Mouse (Mus musculus) hindbrain, embryonic 14.5 days (tissue): Measurements from ENCODE around the gene Gm49380. TPM values are rescaled to one million over a fixed set of nuclear protein-coding genes. Genes with fewer than 3 reads are reported as not detected.
A peak's percentile ranks its signal among the peaks of the same experiment; 100 is the strongest.

Experiments used
- ATAC-seq: fragments of 200-750 bp; cut with Nextera tagmentation; 2 replicates; pipeline ENCODE4 v1.8.0; 2017; ENCODE audit warnings: moderate number of reproducible peaks, mild to moderate bottlenecking, moderate TSS enrichment, moderate library complexity; ENCODE audit not compliant: low FRiP score
- DNase-seq: peaks from one replicate; pipeline ENCODE4 v3.0.0-alpha.2; 2015; ENCODE audit warnings: low spot score
- H3K27ac ChIP-seq: fragments of 300-500 bp; sonication (generic); 2 replicates; pipeline ENCODE4 v1.5.1; 2014; ENCODE audit warnings: mild to moderate bottlenecking, moderate library complexity
- H3K27me3 ChIP-seq: fragments of 300-500 bp; sonication (generic); 2 replicates; pipeline ENCODE4 v1.6.1; 2014; ENCODE audit warnings: mild to moderate bottlenecking, low read length, mixed read lengths; ENCODE audit not compliant: control insufficient read depth, insufficient read depth
- H3K36me3 ChIP-seq: fragments of 300-500 bp; sonication (generic); replicated peaks from 2 replicates; pipeline ENCODE4 v1.6.1; 2014; ENCODE audit not compliant: control insufficient read depth, insufficient read depth
- H3K4me1 ChIP-seq: fragments of 300-500 bp; sonication (generic); replicated peaks from 2 replicates; pipeline ENCODE4 v1.6.1; 2014; ENCODE audit warnings: antibody characterized with exemption, low read length, mixed read lengths; ENCODE audit not compliant: control insufficient read depth, insufficient read depth
- H3K4me2 ChIP-seq: fragments of 300-500 bp; sonication (generic); replicated peaks from 2 replicates; pipeline ENCODE4 v1.6.1; 2014; ENCODE audit warnings: mild to moderate bottlenecking, moderate library complexity
- H3K4me3 ChIP-seq: fragments of 300-500 bp; sonication (generic); replicated peaks from 2 replicates; pipeline ENCODE4 v1.5.1; 2014; ENCODE audit warnings: mild to moderate bottlenecking, low read length
- H3K9ac ChIP-seq: fragments of 300-500 bp; sonication (generic); 2 replicates; pipeline ENCODE4 v1.6.1; 2014
- H3K9me3 ChIP-seq: fragments of 300-500 bp; sonication (generic); 2 replicates; pipeline ENCODE4 v1.6.1; 2016; ENCODE audit warnings: low read length; ENCODE audit not compliant: control insufficient read depth
- WGBS: fragments of 180-500 bp; shearing (Covaris S2); extraction: QIAGEN DNeasy Blood & Tissue Kit; methylation state at CpG from one replicate; pipeline ENCODE4 v1.1.7; 2014; 5-methylcytosine and 5-hydroxymethylcytosine counted together
- polyA plus RNA-seq: library from polyadenylated mRNA; unstranded; fragments of >200 nt; fragmentation: Nextera tagmentation; extraction: Ambion mirVana; gene quantifications from 2 replicates; pipeline ENCODE4 v1.2.1, GENCODE M21; 2014

Gm49380 gene
- polyA plus RNA-seq, 1 experiment from 2014 or later: 0.35 TPM

- H3K4me3 ChIP-seq: no peak overlapping the region
- H3K4me1 ChIP-seq: peaks cover 16% of the 10 kb centered on the region
- DNase-seq (no peak), ATAC-seq (no peak)
- whole genome bisulfite sequencing: 20% methylated on average over 15 of the region's 15 CpGs
- H3K27me3 ChIP-seq: peaks cover 40% of the 10 kb centered on the region
- H3K4me2 ChIP-seq: no peak overlapping the region
- H3K9ac ChIP-seq: no peak overlapping the region
- no peaks in the 10 kb centered on the region for H3K9me3 ChIP-seq
- peaks cover 9% of the 10 kb centered on the region; the same call in 1 of the 2 replicates for H3K36me3 ChIP-seq
- no peak overlapping the region for H3K27ac ChIP-seq
Measured at GRCm38 (mm10) chr9:44087761-44088455, 25.4 kb downstream of the Gm49380 start.

GRCm38 (mm10) chr9:44086960-44087359, 26.3 kb downstream of the Gm49380 start:
- DNase-seq (no peak), ATAC-seq (no peak)
- Histone ChIP-seq H3K27me3 (peaks cover 40% of the 10 kb centered on the region), H3K9ac (no peak overlapping the region), H3K9me3 (no peaks in the 10 kb centered on the region), H3K4me2 (no peak overlapping the region), H3K4me3 (no peak overlapping the region), H3K36me3 (peaks cover 8% of the 10 kb centered on the region; the same call in 1 of the 2 replicates), H3K27ac (no peak overlapping the region), H3K4me1 (peaks cover 16% of the 10 kb centered on the region)
- WGBS: 42% methylated on average over 10 of the region's 10 CpGs

GRCm38 (mm10) chr9:44085741-44086665, 27.3 kb downstream of the Gm49380 start:
- H3K27ac ChIP-seq: no peak overlapping the region
- ATAC-seq (no peak), DNase-seq (no peak)
- H3K36me3 ChIP-seq: no peaks in the 10 kb centered on the region
- peak overlapping the region; percentile 99; the same call in 1 of the 2 replicates for H3K4me2 ChIP-seq
- H3K27me3 ChIP-seq: peaks cover 40% of the 10 kb centered on the region
- H3K4me1 ChIP-seq: peaks cover 16% of the 10 kb centered on the region
- WGBS: 70% methylated on average over 15 of the region's 15 CpGs
- H3K4me3 ChIP-seq: peak overlapping the region; percentile 42; the same call in 1 of the 2 replicates
- no peaks in the 10 kb centered on the region for H3K9me3 ChIP-seq
- H3K9ac ChIP-seq: no peak overlapping the region

- Histone ChIP-seq H3K4me1 (peaks cover 16% of the 10 kb centered on the region), H3K27ac (no peak overlapping the region), H3K9ac (peak overlapping the region; percentile 64), H3K27me3 (peaks cover 40% of the 10 kb centered on the region), H3K9me3 (no peaks in the 10 kb centered on the region), H3K4me3 (peak overlapping the region; percentile 42), H3K36me3 (no peaks in the 10 kb centered on the region), H3K4me2 (peak overlapping the region; percentile 99)
- ATAC-seq (no peak), DNase-seq (no peak)
- 4% methylated on average over 10 of the region's 10 CpGs for WGBS
Measured at GRCm38 (mm10) chr9:44085276-44085675, 28.0 kb downstream of the Gm49380 start.

GRCm38 (mm10) chr9:44084659-44085229, 28.6 kb downstream of the Gm49380 start:
- Histone ChIP-seq H3K27ac (no peak overlapping the region), H3K9ac (peak overlapping the region; percentile 64), H3K9me3 (no peaks in the 10 kb centered on the region), H3K4me2 (peak overlapping the region; percentile 99), H3K4me1 (peaks cover 16% of the 10 kb centered on the region), H3K27me3 (peaks cover 40% of the 10 kb centered on the region), H3K36me3 (no peaks in the 10 kb centered on the region), H3K4me3 (peak overlapping the region; percentile 42)
- WGBS: 0% methylated on average over 56 of the region's 62 CpGs
- DNase-seq (peak; percentile 56), ATAC-seq (peak; percentile 48)

GRCm38 (mm10) chr9:44084236-44084635, 29.1 kb downstream of the Gm49380 start:
- H3K27me3 ChIP-seq: peaks cover 40% of the 10 kb centered on the region
- peak overlapping the region; percentile 64 for H3K9ac ChIP-seq
- DNase-seq: no peak
- 1% methylated on average over 14 of the region's 14 CpGs for WGBS
- no peaks in the 10 kb centered on the region for H3K36me3 ChIP-seq
- ATAC-seq: no peak
- peaks cover 16% of the 10 kb centered on the region for H3K4me1 ChIP-seq
- H3K27ac ChIP-seq: no peak overlapping the region
- H3K4me3 ChIP-seq: peak overlapping the region; percentile 42
- no peaks in the 10 kb centered on the region for H3K9me3 ChIP-seq
- H3K4me2 ChIP-seq: peak overlapping the region; percentile 99

GRCm38 (mm10) chr9:44083392-44084121, 29.7 kb downstream of the Gm49380 start:
- no peaks in the 10 kb centered on the region for H3K36me3 ChIP-seq
- H3K4me2 ChIP-seq: peak overlapping the region; percentile 99
- peaks cover 22% of the 10 kb centered on the region for H3K4me1 ChIP-seq
- no peak overlapping the region for H3K9ac ChIP-seq
- DNase-seq: no peak
- 11% methylated on average over 23 of the region's 23 CpGs for WGBS
- ATAC-seq: no peak
- no peak overlapping the region for H3K27ac ChIP-seq
- no peaks in the 10 kb centered on the region for H3K9me3 ChIP-seq
- H3K27me3 ChIP-seq: peaks cover 40% of the 10 kb centered on the region
- H3K4me3 ChIP-seq: peak overlapping the region; percentile 42

- Histone ChIP-seq H3K4me1 (peaks cover 25% of the 10 kb centered on the region), H3K36me3 (no peaks in the 10 kb centered on the region), H3K4me2 (no peak overlapping the region), H3K9ac (no peak overlapping the region), H3K9me3 (no peaks in the 10 kb centered on the region), H3K27me3 (peaks cover 37% of the 10 kb centered on the region), H3K27ac (no peak overlapping the region), H3K4me3 (no peak overlapping the region)
- WGBS: 87% methylated on average over 5 of the region's 5 CpGs
- DNase-seq (no peak), ATAC-seq (no peak)
Measured at GRCm38 (mm10) chr9:44082266-44082665, 31.0 kb downstream of the Gm49380 start.
